Mouse (Mus musculus) forebrain, embryonic 12.5 days (tissue): Measurements from ENCODE around the gene Adora2b. TPM values are rescaled to one million over a fixed set of nuclear protein-coding genes. Genes with fewer than 3 reads are reported as not detected.

Experiments
- ATAC-seq: fragments of 200-750 bp; cut with Nextera tagmentation; 2 replicates; pipeline ENCODE4 v1.8.0; 2017; ENCODE audit warnings: moderate TSS enrichment; ENCODE audit not compliant: low FRiP score
- H3K27ac ChIP-seq: fragments of 300-500 bp; sonication (generic); 2 replicates; pipeline ENCODE4 v1.5.1; 2016; ENCODE audit warnings: mild to moderate bottlenecking
- H3K27me3 ChIP-seq: fragments of 300-500 bp; sonication (generic); 2 replicates; pipeline ENCODE4 v1.6.1; 2016; ENCODE audit warnings: mild to moderate bottlenecking
- H3K36me3 ChIP-seq: fragments of 300-500 bp; sonication (generic); replicated peaks from 2 replicates; pipeline ENCODE4 v1.6.1; 2016; ENCODE audit warnings: mild to moderate bottlenecking
- H3K4me1 ChIP-seq: fragments of 300-500 bp; sonication (generic); 2 replicates; pipeline ENCODE4 v1.6.1; 2016
- H3K4me2 ChIP-seq: fragments of 300-500 bp; sonication (generic); 2 replicates; pipeline ENCODE4 v1.6.1; 2016; ENCODE audit warnings: mild to moderate bottlenecking, moderate library complexity
- H3K4me3 ChIP-seq: fragments of 300-500 bp; sonication (generic); replicated peaks from 2 replicates; pipeline ENCODE4 v1.5.1; 2016; ENCODE audit warnings: mild to moderate bottlenecking
- H3K9ac ChIP-seq: fragments of 300-500 bp; sonication (generic); 2 replicates; pipeline ENCODE4 v1.6.1; 2016; ENCODE audit warnings: mild to moderate bottlenecking
- H3K9me3 ChIP-seq: fragments of 300-500 bp; sonication (generic); 2 replicates; pipeline ENCODE4 v1.6.1; 2016
- WGBS: fragments of 180-500 bp; shearing (Covaris S2); methylation state at CpG from one replicate; pipeline ENCODE4 v1.1.7; 2016; 5-methylcytosine and 5-hydroxymethylcytosine counted together
- polyA plus RNA-seq: library from polyadenylated mRNA; unstranded; fragments of >200 nt; fragmentation: Nextera tagmentation; extraction: Ambion mirVana; gene quantifications from 2 replicates; pipeline ENCODE4 v1.2.1, GENCODE M21; 2016

Gene Adora2b
- 2.7 and 3.3 TPM in 2 replicates for polyA plus RNA-seq

- WGBS: under 1% methylated on average over 67 of the region's 69 CpGs
- 0 out of 2 replicates have a peak, but pooled peaks cover 7% of the 10 kb centered on the region for H3K9me3 ChIP-seq
- H3K27me3 ChIP-seq: peaks cover 57% of the 10 kb centered on the region
- peak; percentile 96 for ATAC-seq
- H3K27ac ChIP-seq: no peak within 1 kb of the TSS
- no peaks in the 10 kb centered on the region for H3K36me3 ChIP-seq
- peaks cover 13% of the 10 kb centered on the region for H3K4me1 ChIP-seq
- peak within 1 kb of the TSS; percentile 61 for H3K9ac ChIP-seq
- peak within 1 kb of the TSS; percentile 99 for H3K4me2 ChIP-seq
- peak within 1 kb of the TSS; percentile 54 for H3K4me3 ChIP-seq
These were observed at the start of gene Adora2b for GRCm38 (mm10) chr11:62248401-62249244. Gene Adora2b, plus strand, starts transcription at chr11:62248984.

GRCm38 (mm10) chr11:62200901-62201512 is 47.8 kb upstream of the Adora2b start:
- 85% methylated on average over 5 of the region's 5 CpGs for WGBS
- Histone ChIP-seq H3K4me1 (no peaks in the 10 kb centered on the region; the same call in 1 of the 2 replicates), H3K9ac (no peak overlapping the region), H3K9me3 (no peaks in the 10 kb centered on the region), H3K4me3 (no peak overlapping the region), H3K4me2 (no peak overlapping the region), H3K27me3 (no peaks in the 10 kb centered on the region), H3K27ac (no peak overlapping the region), H3K36me3 (peaks cover 3% of the 10 kb centered on the region; the same call in 1 of the 2 replicates)
- no peak for ATAC-seq

- WGBS: 95% methylated on average over 1 of the region's 1 CpGs
These were observed 46.1 kb upstream of the Adora2b start for GRCm38 (mm10) chr11:62202645-62203044.

GRCm38 (mm10) chr11:62209111-62209510 is 39.7 kb upstream of the Adora2b start:
- no peak for ATAC-seq
- no peak overlapping the region for H3K4me3 ChIP-seq
- peaks cover 12% of the 10 kb centered on the region for H3K36me3 ChIP-seq
- no peaks in the 10 kb centered on the region for H3K27me3 ChIP-seq
- no peak overlapping the region for H3K27ac ChIP-seq
- H3K4me1 ChIP-seq: no peaks in the 10 kb centered on the region
- no peak overlapping the region for H3K4me2 ChIP-seq
- 39% methylated on average over 2 of the region's 2 CpGs for WGBS
- H3K9ac ChIP-seq: no peak overlapping the region
- no peaks in the 10 kb centered on the region for H3K9me3 ChIP-seq

More at GRCm38 (mm10) chr11:62202645-62203044, 46.1 kb upstream of the Adora2b start:
- Histone ChIP-seq H3K4me1 (no peaks in the 10 kb centered on the region), H3K9ac (no peak overlapping the region), H3K9me3 (no peaks in the 10 kb centered on the region), H3K27me3 (no peaks in the 10 kb centered on the region), H3K36me3 (peaks cover 8% of the 10 kb centered on the region; the same call in 1 of the 2 replicates), H3K27ac (no peak overlapping the region), H3K4me2 (no peak overlapping the region), H3K4me3 (no peak overlapping the region)
- no peak for ATAC-seq

- Histone ChIP-seq H3K27ac (no peak overlapping the region), H3K4me2 (no peak overlapping the region), H3K9ac (no peak overlapping the region), H3K4me3 (no peak overlapping the region), H3K27me3 (no peaks in the 10 kb centered on the region), H3K36me3 (peaks cover 12% of the 10 kb centered on the region), H3K9me3 (no peaks in the 10 kb centered on the region), H3K4me1 (no peaks in the 10 kb centered on the region)
- ATAC-seq: no peak
- 68% methylated on average over 4 of the region's 4 CpGs for WGBS
These were observed 38.9 kb upstream of the Adora2b start for GRCm38 (mm10) chr11:62209891-62210290.

GRCm38 (mm10) chr11:62213384-62213989 is 35.3 kb upstream of the Adora2b start:
- Histone ChIP-seq H3K4me3 (no peak overlapping the region), H3K4me2 (no peak overlapping the region), H3K27me3 (no peaks in the 10 kb centered on the region), H3K9me3 (no peaks in the 10 kb centered on the region), H3K27ac (no peak overlapping the region), H3K36me3 (no peaks in the 10 kb centered on the region), H3K9ac (no peak overlapping the region), H3K4me1 (0 out of 2 replicates have a peak, but pooled peaks cover 2% of the 10 kb centered on the region)
- WGBS: 94% methylated on average over 12 of the region's 12 CpGs
- ATAC-seq: no peak

- H3K9ac ChIP-seq: no peak overlapping the region
- WGBS: 52% methylated on average over 2 of the region's 2 CpGs
- H3K9me3 ChIP-seq: no peaks in the 10 kb centered on the region
- ATAC-seq: no peak
- no peak overlapping the region for H3K4me3 ChIP-seq
- H3K27me3 ChIP-seq: no peaks in the 10 kb centered on the region
- peaks cover 4% of the 10 kb centered on the region for H3K36me3 ChIP-seq
- 0 out of 2 replicates have a peak, but pooled peaks cover 2% of the 10 kb centered on the region for H3K4me1 ChIP-seq
- H3K27ac ChIP-seq: no peak overlapping the region
- no peak overlapping the region for H3K4me2 ChIP-seq
These were observed 33.7 kb upstream of the Adora2b start for GRCm38 (mm10) chr11:62215107-62215506.

GRCm38 (mm10) chr11:62217751-62218150 is 31.0 kb upstream of the Adora2b start:
- 76% methylated on average over 6 of the region's 6 CpGs for WGBS
- 0 out of 2 replicates have a peak, but pooled peaks cover 2% of the 10 kb centered on the region for H3K4me1 ChIP-seq

GRCm38 (mm10) chr11:62220756-62221510 is 27.9 kb upstream of the Adora2b start:
- no peak overlapping the region for H3K9ac ChIP-seq
- peaks cover 12% of the 10 kb centered on the region for H3K36me3 ChIP-seq
- no peak overlapping the region for H3K4me2 ChIP-seq
- no peak for ATAC-seq
- WGBS: 88% methylated on average over 7 of the region's 7 CpGs
- H3K27ac ChIP-seq: no peak overlapping the region
- no peaks in the 10 kb centered on the region for H3K27me3 ChIP-seq
- 0 out of 2 replicates have a peak, but pooled peaks cover 2% of the 10 kb centered on the region for H3K4me1 ChIP-seq
- no peak overlapping the region for H3K4me3 ChIP-seq
- no peaks in the 10 kb centered on the region for H3K9me3 ChIP-seq

More at GRCm38 (mm10) chr11:62217751-62218150, 31.0 kb upstream of the Adora2b start:
- Histone ChIP-seq H3K9ac (no peak overlapping the region), H3K27ac (no peak overlapping the region), H3K9me3 (no peaks in the 10 kb centered on the region), H3K36me3 (peaks cover 12% of the 10 kb centered on the region), H3K4me3 (no peak overlapping the region), H3K4me2 (no peak overlapping the region), H3K27me3 (no peaks in the 10 kb centered on the region)
- ATAC-seq: no peak

GRCm38 (mm10) chr11:62223416-62223815 is 25.4 kb upstream of the Adora2b start:
- Histone ChIP-seq H3K27me3 (no peaks in the 10 kb centered on the region), H3K9me3 (no peaks in the 10 kb centered on the region), H3K4me1 (no peaks in the 10 kb centered on the region), H3K9ac (no peak overlapping the region), H3K36me3 (peaks cover 12% of the 10 kb centered on the region), H3K27ac (no peak overlapping the region), H3K4me3 (no peak overlapping the region), H3K4me2 (no peak overlapping the region)
- no peak for ATAC-seq
- WGBS: 95% methylated on average over 5 of the region's 5 CpGs

- Histone ChIP-seq H3K36me3 (peaks cover 12% of the 10 kb centered on the region), H3K27ac (no peak overlapping the region), H3K4me2 (no peak overlapping the region), H3K9me3 (no peaks in the 10 kb centered on the region), H3K9ac (no peak overlapping the region), H3K4me1 (no peaks in the 10 kb centered on the region), H3K4me3 (no peak overlapping the region), H3K27me3 (no peaks in the 10 kb centered on the region)
- no peak for ATAC-seq
- 95% methylated on average over 7 of the region's 7 CpGs for WGBS
These were observed 24.8 kb upstream of the Adora2b start for GRCm38 (mm10) chr11:62223962-62224361.
